Mouse (Mus musculus) kidney, postnatal 10 days (tissue): ENCODE data around the gene Acvr1b.

ENCODE experiments used
- DNase-seq: peaks from one replicate; pipeline ENCODE4 v3.0.0; 2021; ENCODE audit warnings: mixed read lengths

The Acvr1b gene

DNA sequence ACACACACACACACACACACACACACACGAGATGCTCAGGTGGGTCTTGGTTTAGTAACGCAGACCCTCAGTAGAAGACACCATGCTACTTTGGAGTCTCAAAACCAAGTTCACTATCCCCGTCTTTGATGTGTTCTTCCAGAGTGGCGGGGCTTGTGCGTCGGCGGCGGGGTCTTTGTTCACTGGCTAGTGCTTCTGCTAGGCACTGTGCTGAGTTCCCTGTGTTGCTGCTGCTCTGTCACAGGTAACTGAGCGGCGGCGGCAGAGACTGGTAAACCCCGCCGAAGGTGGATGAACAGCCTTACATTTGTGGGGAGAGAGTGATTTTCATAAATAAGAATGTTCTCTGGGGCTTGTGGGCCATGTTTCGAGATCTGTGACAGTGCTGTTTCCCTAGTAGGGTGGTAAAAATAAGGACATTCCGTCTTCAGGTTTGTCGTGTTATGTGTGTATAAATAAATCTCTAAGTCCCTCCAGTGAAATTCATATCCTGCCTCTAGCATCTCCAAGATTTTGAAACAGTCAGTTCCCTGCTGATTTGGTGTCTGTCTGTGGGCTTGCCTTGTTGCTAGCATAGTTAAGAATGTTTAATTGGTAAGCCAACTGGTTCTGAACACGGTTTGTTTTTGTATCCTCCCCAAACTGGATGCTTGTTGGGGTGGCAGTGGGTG lies 1.9 kb downstream of the Acvr1b start:
- DNase-seq = peak; percentile 36

- DNase-seq = no peak
Measured at GRCm38 (mm10) chr15:101176284-101176680, 2.4 kb downstream of the Acvr1b start.

DNA sequence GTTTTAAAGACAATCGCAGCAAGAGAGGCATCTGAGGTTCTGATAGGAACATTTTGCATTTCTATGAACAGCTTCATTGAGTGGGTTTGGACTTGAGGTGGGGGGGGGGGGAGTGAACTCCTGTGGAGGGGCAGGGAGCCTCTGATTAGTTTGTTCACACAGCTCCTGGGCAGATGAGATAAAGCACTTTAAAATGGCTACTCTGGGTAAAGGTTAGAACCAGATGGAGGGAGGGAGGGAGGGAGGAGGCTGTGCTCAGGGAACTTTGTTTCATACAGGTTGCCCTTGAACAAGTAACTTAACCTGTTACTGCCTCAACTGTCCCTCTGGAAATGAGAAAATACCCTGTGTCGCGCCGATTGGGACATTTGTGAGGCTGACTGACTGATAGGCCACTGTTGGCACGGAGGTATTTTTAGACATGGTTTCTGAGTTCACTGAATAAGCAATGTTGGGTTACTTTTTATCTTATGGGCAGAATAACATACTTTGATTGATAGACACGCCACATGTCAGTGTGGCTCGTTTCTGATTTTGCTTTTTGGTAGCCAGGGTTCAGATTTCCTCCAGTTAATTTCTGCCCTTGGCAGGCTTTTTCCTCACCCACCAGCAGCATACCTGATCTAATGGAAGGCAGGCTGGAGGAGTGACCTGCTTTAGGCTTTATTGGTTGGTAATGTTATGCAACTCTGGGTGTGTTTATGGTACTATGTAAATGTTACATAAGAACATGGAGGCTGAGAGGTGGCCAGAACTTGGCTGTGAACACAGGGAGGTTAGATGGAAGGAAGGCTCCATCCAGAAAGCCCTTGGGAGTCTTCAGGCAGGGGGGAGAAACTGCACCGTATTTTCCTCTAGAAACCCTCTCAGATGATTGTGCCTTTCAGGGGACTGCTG lies 3.2 kb downstream of the Acvr1b start:
- no peak for DNase-seq

GRCm38 (mm10) chr15:101180363-101181105 lies 6.7 kb downstream of the Acvr1b start:
- no peak for DNase-seq

DNA sequence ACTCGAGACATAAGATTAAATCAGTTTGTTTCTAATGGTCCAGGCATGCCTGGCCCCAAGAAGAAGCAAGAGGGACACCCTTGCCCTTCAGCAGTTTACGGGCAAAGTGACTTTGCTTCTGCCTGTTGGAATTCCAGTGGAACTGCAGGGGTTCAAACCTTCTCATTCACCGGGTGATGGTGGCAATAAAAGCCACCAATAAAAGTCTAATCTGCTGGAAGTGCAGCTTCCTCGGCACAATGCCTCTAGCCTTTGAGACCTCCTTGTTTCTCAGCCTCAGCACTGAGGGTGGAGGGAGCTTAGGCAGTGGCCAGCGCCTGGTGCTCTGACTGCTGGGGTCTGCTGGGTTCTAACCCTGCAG lies 7.2 kb downstream of the Acvr1b start:
- DNase-seq = no peak

DNA sequence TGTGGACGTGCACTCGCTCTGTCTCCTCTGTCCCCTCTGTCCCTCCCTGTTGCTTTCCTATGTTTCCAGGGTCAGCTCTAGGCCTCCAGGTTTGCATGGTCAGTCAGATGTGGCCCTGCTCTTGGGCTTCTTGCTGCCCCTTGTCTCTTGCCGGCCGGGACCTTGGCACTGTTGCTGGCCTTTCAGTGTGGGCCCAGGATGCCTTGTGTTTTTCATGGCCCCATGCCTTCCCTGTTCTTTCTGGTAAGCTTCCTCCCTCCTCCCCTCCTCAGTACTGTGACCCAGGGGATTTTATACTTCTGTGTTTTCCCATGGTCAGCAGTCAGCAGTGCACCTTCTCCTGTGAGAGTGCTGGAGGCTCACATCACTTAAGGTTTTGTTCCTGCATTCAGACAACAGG lies 7.6 kb downstream of the Acvr1b start:
- peak; percentile 50 for DNase-seq

DNA sequence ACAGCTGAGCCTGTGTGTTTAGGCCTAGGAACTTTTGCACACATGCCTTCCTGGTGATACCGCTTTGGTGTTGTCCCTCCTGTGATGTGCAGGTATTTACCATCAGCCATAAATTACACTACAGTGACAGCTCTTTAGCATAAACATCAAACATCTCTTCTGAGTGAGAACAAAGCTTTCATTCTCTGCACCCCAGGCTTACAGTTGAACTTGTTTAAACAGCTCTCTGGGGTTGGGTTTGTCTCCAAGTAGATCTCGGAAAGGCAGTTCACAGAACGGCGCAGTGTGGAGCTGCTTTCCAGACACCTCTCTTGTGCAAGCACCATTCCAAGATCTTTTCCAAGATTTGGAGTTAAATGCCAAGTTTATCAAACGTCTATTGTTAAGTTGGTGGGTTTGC lies 8.8 kb downstream of the Acvr1b start:
- no peak for DNase-seq

- no peak for DNase-seq
Measured at GRCm38 (mm10) chr15:101184300-101184699, 10.4 kb downstream of the Acvr1b start.

GRCm38 (mm10) chr15:101185549-101185948 lies 11.7 kb downstream of the Acvr1b start:
- no peak for DNase-seq

GRCm38 (mm10) chr15:101187907-101188306 lies 14.0 kb downstream of the Acvr1b start:
- DNase-seq = peak; percentile 43

DNA sequence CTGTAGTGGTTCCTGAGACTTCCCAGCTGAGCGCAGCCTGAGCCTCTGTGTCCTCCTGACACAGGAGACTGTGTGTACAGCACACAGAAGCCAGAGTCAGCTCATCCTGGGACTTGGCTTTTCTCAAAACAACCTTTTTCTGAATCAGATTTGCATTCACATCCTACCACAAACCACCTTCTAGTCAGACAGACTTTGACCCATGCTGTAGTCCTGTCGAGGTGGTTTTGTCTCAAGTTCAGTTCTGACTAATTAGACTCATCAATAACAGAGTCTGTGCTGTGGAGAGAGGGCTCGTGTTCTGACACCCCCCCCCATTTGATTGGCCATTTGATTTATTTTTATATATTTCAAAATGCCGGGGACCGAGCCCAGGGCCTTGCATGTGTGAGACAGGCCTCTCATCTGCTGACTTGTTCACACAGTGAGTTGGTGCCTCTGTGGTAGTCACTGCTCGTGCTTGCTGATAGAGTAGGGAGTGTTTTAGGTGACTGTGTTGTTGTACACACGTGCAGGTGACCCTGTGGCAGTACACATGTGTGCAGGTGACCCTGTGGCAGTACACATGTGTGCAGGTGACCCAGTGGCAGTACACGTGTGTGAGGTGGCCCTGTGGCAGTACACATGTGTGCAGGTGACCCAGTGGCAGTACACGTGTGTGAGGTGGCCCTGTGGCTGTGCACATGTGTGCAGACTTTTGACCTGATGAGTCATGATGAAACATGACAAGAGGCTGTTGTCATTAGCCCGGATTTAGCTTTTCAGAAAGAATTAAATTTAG lies 16.3 kb downstream of the Acvr1b start:
- no peak for DNase-seq

DNA sequence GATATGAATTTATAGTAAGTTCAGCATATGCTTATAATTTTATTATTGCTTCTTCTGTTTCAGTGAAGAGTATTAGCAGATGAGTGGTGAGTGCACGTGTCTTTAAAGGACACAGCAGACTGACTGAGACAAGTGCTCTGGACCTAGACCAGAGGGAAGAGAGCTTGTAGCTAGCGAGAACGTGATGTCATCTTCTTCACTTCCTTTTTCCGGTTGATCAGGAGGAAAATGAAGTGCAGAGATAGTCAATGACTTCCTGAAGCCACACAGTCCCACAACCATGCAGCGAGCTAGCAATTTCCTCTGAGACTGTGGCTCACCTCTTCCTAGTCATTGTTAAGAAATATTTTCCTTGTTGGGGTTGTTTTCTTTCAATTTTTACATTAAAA lies 16.9 kb downstream of the Acvr1b start:
- DNase-seq = no peak

GRCm38 (mm10) chr15:101191459-101192259 lies 17.8 kb downstream of the Acvr1b start:
- DNase-seq = no peak

GRCm38 (mm10) chr15:101192260-101192640 lies 18.4 kb downstream of the Acvr1b start:
- DNase-seq = no peak

- no peak for DNase-seq
Measured at GRCm38 (mm10) chr15:101192651-101193050, 18.8 kb downstream of the Acvr1b start.

DNA sequence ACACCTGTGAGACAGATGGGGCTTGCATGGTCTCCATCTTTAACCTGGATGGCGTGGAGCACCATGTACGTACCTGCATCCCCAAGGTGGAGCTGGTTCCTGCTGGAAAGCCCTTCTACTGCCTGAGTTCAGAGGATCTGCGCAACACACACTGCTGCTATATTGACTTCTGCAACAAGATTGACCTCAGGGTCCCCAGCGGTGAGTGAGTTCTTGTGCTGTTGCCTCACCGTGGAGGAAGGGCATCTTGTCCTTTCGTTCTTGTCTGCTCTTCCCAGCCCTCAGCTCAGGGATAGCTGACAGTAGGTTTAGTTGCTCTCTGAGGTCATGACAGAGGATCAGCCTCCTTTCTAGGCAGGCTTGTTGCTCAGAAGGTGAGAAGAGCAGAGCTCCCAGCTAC lies 20.1 kb downstream of the Acvr1b start:
- no peak for DNase-seq

- DNase-seq = peak; percentile 80
Measured at GRCm38 (mm10) chr15:101194951-101195823, 21.3 kb downstream of the Acvr1b start.

GRCm38 (mm10) chr15:101196079-101196795 lies 22.4 kb downstream of the Acvr1b start:
- DNase-seq = no peak

DNA sequence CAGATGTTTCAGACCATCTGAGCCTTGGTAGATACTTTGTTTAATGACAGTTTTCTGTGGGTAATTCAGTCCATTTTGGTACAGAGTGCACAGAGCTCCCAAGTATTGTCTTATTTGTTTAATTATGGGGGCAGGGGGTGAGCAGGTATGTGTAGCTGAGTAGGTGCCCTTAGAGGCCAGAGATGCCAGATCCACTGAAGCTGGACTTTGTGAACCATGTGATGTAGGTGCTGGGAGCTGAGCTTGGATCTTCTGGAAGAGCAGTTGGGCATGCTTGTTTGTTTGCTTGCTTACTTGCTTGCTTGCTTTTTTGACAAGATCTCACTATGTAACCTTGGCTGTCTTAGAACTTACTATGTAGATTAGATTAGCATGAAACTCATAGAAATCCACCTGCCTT lies 23.1 kb downstream of the Acvr1b start:
- no peak for DNase-seq

DNA sequence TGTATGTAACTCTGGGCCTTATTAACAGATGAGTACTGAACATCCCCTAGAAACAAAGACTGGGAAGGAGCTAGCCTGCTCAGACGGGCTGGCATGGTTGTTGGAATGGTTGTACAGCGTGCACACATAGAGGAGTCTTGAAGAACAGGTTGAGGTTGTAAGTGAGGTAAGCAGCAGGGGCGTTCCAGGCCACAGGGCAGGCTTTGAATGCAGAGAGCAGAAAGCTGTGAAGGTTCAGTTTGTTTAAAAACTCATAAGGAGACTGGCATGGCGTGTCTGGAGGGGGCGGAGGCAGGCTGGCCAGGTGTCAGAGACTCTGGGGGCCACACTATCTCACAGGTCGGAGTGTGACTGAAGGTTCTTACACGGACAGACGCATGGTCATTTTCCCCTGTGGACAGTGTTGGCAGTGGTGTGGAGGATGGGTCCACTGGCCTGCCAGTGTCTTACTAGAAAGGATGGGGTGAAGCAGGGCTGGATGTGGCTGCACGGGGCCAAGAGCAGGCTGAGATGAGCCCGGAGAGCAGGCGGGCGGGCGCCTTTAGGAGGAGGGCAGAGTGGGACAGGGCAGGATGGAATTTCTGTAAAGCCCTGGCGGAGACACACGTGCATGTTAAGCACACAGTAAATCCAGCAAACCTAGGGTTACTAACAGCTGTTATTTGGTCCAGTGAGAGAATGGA lies 23.8 kb downstream of the Acvr1b start:
- DNase-seq = peak; percentile 53
